ENCODE assay signal across 10 mouse cellular contexts in genomic region chr19:32181721-32182394, GRCm38 (mm10).
DNase-seq lines count a peak whose midpoint lies in the region; ATAC-seq and TF ChIP-seq lines count a peak whose summit lies in the region.
"Had no signal": no experiment of that assay in that cellular context is flagged by ENCODE, and none has a peak within 500 bp of the region (broad histone marks: within the 10 kb centered on the region; RNA-seq: fewer than 3 reads in every experiment).

No protein-coding gene starts in this region.

- H3K4me3 ChIP-seq in kidney, embryonic 15.5 days (replicated peaks): no peak overlapping the region
- no peak overlapping the region for H3K4me3 ChIP-seq in cortical plate, adult 2 months (ENCODE audit: insufficient read depth, low read length)
- H3K4me3 ChIP-seq in forebrain, postnatal 0 days (ENCODE audit: low read depth, low read length): no peak overlapping the region
- H3K4me3 ChIP-seq: limb, embryonic 13.5 days had no signal

- H3K9me3 ChIP-seq in kidney, embryonic 15.5 days (replicated peaks): no peaks in the 10 kb centered on the region
- no peaks in the 10 kb centered on the region for H3K9me3 ChIP-seq in forebrain, postnatal 0 days (ENCODE audit: low read length)
- H3K9me3 ChIP-seq: limb, embryonic 13.5 days had no signal

- H3K27ac ChIP-seq in kidney, embryonic 15.5 days: peak overlapping the region; percentile 85
- H3K27ac ChIP-seq in cortical plate, adult 2 months (ENCODE audit: insufficient read depth, low read length): peak overlapping the region; percentile 67; the same call in 1 of the 2 replicates
- no peak overlapping the region for H3K27ac ChIP-seq in forebrain, postnatal 0 days (ENCODE audit: low read depth, low read length)
- H3K27ac ChIP-seq: limb, embryonic 13.5 days had no signal

- H3K27me3 ChIP-seq in kidney, embryonic 15.5 days: no peaks in the 10 kb centered on the region
- H3K27me3 ChIP-seq in forebrain, postnatal 0 days (ENCODE audit: insufficient read depth, low read length): no peaks in the 10 kb centered on the region
- H3K27me3 ChIP-seq: limb, embryonic 13.5 days had no signal

- WGBS in kidney, embryonic 15.5 days: 70% methylated on average over 12 of the region's 12 CpGs
- 89% methylated on average over 12 of the region's 12 CpGs for WGBS in forebrain, postnatal 0 days

- peaks cover 44% of the 10 kb centered on the region for H3K4me1 ChIP-seq in kidney, embryonic 15.5 days
- H3K4me1 ChIP-seq in cortical plate, adult 2 months (ENCODE audit: control insufficient read depth, insufficient read depth, low read length): peaks cover 10% of the 10 kb centered on the region
- H3K4me1 ChIP-seq in forebrain, postnatal 0 days (ENCODE audit: insufficient read depth): no peaks in the 10 kb centered on the region

- H3K36me3 ChIP-seq in kidney, embryonic 15.5 days: 0 out of 2 replicates have a peak, but pooled peaks cover 3% of the 10 kb centered on the region
- no peaks in the 10 kb centered on the region for H3K36me3 ChIP-seq in forebrain, postnatal 0 days (ENCODE audit: insufficient read depth)
- H3K36me3 ChIP-seq: limb, embryonic 13.5 days had no signal

- no peak for TF ChIP-seq CTCF in cortical plate, adult 2 months (IDR thresholded peaks at IDR 0.05; ENCODE audit: extremely low read depth, insufficient read depth, low read length)
- TF ChIP-seq CTCF in forebrain, postnatal 0 days (IDR thresholded peaks at IDR 0.05; ENCODE audit: low read depth): no peak

- TF ChIP-seq POLR2A in cortical plate, adult 2 months (IDR thresholded peaks at IDR 0.05; ENCODE audit: extremely low read depth, insufficient read depth, low read length): no peak

- DNase-seq in kidney, adult 11 months: no peak
- peak; percentile 46 for DNase-seq in heart, postnatal 25 days (ENCODE audit: low spot score)
- peak; percentile 86 for DNase-seq in lung, postnatal 36 days
- DNase-seq in forebrain, postnatal 0 days: no peak
- DNase-seq in gastrocnemius, postnatal 25 days: no peak
- DNase-seq in frontal cortex, postnatal 14 days (ENCODE audit: low spot score in 2 of 2): no peak
- DNase-seq: cerebellum, adult 11 months had no signal

- intact Hi-C loops in heart, postnatal 25 days (cut with DNase I): loop anchor here (2.0 to 5.0 kb wide), 2 partner anchors 120 to 207 kb away; partner anchors contain the start of gene Sgms1

- no peak overlapping the region for H3K4me2 ChIP-seq in kidney, embryonic 15.5 days
- no peak overlapping the region for H3K4me2 ChIP-seq in forebrain, postnatal 0 days (ENCODE audit: low read depth)
- H3K4me2 ChIP-seq: limb, embryonic 13.5 days had no signal

- ATAC-seq in kidney, embryonic 15.5 days (replicated peaks; ENCODE audit: low FRiP score): no peak
- no peak for ATAC-seq in forebrain, postnatal 0 days

- no peak overlapping the region for H3K9ac ChIP-seq in kidney, embryonic 15.5 days
- no peak overlapping the region for H3K9ac ChIP-seq in forebrain, postnatal 0 days
- H3K9ac ChIP-seq: limb, embryonic 13.5 days had no signal

Comparison
In these comparisons a context has a peak if more than half of its experiments do, and no peak if none do; other contexts are left out.
1. DNase-seq: peak in heart, postnatal 25 days (single experiment) and lung, postnatal 36 days (single experiment); none in kidney, adult 11 months (single experiment), forebrain, postnatal 0 days (single experiment), gastrocnemius, postnatal 25 days (single experiment) and frontal cortex, postnatal 14 days (0 of 2).